Mouse (Mus musculus) kidney, adult 2 months (tissue): ENCODE measurements at regions not wholly inside any gene's neighbourhood (a gene's known extent, or its start where the extent isn't known, plus 50 kb on each side); places are given as distances from the start of the nearest gene placed in this dataset.

Source experiments
- CTCF ChIP-seq: fragments of 200-500 bp; conservative IDR thresholded peaks from 2 replicates; pipeline ENCODE4 v1.5.1; 2011; ENCODE audit warnings: low read depth, mild to moderate bottlenecking, control low read depth, low read length, moderate library complexity, mixed read lengths; ENCODE audit not compliant: insufficient read depth, insufficient read length
- POLR2A ChIP-seq: fragments of 200-500 bp; IDR thresholded peaks from one replicate; pipeline ENCODE4 v1.6.1; 2011; ENCODE audit warnings: low read depth, low read length, control low read depth

DNA sequence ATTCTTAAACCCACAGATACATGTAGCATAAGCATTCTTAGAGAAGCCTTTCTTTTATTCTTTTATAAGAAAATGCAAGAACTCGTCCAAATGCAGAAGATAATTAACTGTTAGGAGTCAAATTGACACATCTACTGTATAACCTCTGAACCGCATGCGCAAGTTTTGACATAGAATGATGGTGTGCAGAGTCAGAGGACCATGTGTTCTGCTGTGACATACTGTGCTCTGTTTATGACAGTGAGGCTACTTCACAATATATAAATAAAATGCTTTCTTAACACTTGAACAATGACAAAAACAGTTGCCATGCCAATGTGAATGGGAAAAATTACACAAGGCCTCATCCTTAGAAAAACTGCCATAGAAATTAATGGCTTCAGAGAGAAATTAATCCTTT lies 454.1 kb upstream of the Manea start:
- TF ChIP-seq CTCF (no peak), POLR2A (no peak)
